In the genomic region with DNA sequence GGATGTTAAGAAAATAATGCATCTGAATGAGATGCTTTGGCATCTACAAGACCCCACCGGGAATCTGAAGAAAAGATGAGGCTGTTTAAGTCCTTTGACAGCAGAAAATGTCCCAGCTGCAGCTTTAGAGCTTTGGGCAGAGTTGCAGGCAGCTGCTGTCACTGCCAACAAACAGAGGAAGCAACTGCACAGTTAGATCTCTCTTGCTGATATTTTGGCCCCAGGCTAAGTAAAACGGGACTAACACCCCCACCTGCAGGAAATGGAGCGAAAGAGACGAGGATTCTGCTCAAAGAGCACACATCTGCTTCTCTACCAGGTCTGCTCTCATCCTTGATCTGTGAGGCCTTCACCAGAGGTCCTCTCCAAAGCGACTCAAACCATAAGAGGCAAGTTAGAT, we compare ENCODE assay signal across 24 mouse cellular contexts.
A peak's percentile ranks its signal among the peaks of the same experiment; 100 is the strongest.
DNase-seq lines count a peak whose midpoint lies in the region; ATAC-seq and TF ChIP-seq lines count a peak whose summit lies in the region.
"Had no signal": no experiment of that assay in that cellular context is flagged by ENCODE, and none has a peak within 500 bp of the region (broad histone marks: within the 10 kb centered on the region; RNA-seq: fewer than 3 reads in every experiment).

No protein-coding gene starts in this region.

- no peaks in the 10 kb centered on the region for H3K36me3 ChIP-seq in hindbrain, postnatal 0 days (ENCODE audit: insufficient read depth, low read length)
- no peaks in the 10 kb centered on the region for H3K36me3 ChIP-seq in hindbrain, embryonic 11.5 days (ENCODE audit: control insufficient read depth, insufficient read depth, low read length)
- H3K36me3 ChIP-seq in thymus, adult 2 months (ENCODE audit: control insufficient read depth, insufficient read depth, low read length): no peaks in the 10 kb centered on the region
- H3K36me3 ChIP-seq: G1E; heart, embryonic 13.5 days; hindbrain, embryonic 15.5 days; kidney, embryonic 15.5 days; limb, embryonic 13.5 days; lung, embryonic 15.5 days; midbrain, embryonic 10.5 days; neural tube, embryonic 13.5 days had no signal

- H3K4me1 ChIP-seq in hindbrain, postnatal 0 days (ENCODE audit: insufficient read depth, low read length): no peaks in the 10 kb centered on the region
- no peaks in the 10 kb centered on the region for H3K4me1 ChIP-seq in hindbrain, embryonic 11.5 days (replicated peaks; ENCODE audit: control insufficient read depth, insufficient read depth, low read length)
- H3K4me1 ChIP-seq in thymus, adult 2 months (replicated peaks; ENCODE audit: control insufficient read depth, insufficient read depth, low read length): no peaks in the 10 kb centered on the region
- H3K4me1 ChIP-seq: forebrain, embryonic 13.5 days; heart, embryonic 13.5 days; hindbrain, embryonic 15.5 days; kidney, embryonic 15.5 days; limb, embryonic 13.5 days; lung, embryonic 15.5 days; midbrain, embryonic 10.5 days; neural tube, embryonic 13.5 days had no signal

- no peak overlapping the region for H3K27ac ChIP-seq in hindbrain, postnatal 0 days
- no peak overlapping the region for H3K27ac ChIP-seq in hindbrain, embryonic 11.5 days (ENCODE audit: low read depth, low read length)
- no peak overlapping the region for H3K27ac ChIP-seq in thymus, adult 2 months (ENCODE audit: control insufficient read depth, insufficient read depth, low read length)
- H3K27ac ChIP-seq: forebrain, embryonic 13.5 days; heart, adult 2 months; heart, embryonic 13.5 days; hindbrain, embryonic 15.5 days; kidney, embryonic 15.5 days; limb, embryonic 13.5 days; lung, embryonic 15.5 days; midbrain, embryonic 10.5 days; neural tube, embryonic 13.5 days had no signal

- no peak overlapping the region for H3K9ac ChIP-seq in hindbrain, postnatal 0 days (replicated peaks; ENCODE audit: low read length)
- H3K9ac ChIP-seq in hindbrain, embryonic 11.5 days (ENCODE audit: low read depth, low read length): no peak overlapping the region
- H3K9ac ChIP-seq: forebrain, embryonic 13.5 days; heart, embryonic 13.5 days; hindbrain, embryonic 15.5 days; kidney, embryonic 15.5 days; limb, embryonic 13.5 days; lung, embryonic 15.5 days; neural tube, embryonic 13.5 days had no signal

- H3K4me3 ChIP-seq in hindbrain, postnatal 0 days (ENCODE audit: low read length): no peak overlapping the region
- no peak overlapping the region for H3K4me3 ChIP-seq in hindbrain, embryonic 11.5 days (ENCODE audit: low read depth, low read length)
- no peak overlapping the region for H3K4me3 ChIP-seq in thymus, adult 2 months (ENCODE audit: control insufficient read depth, insufficient read depth, low read length)
- H3K4me3 ChIP-seq: forebrain, embryonic 13.5 days; heart, adult 2 months; heart, embryonic 13.5 days; hindbrain, embryonic 15.5 days; kidney, embryonic 15.5 days; limb, embryonic 13.5 days; lung, embryonic 15.5 days; midbrain, embryonic 10.5 days; neural tube, embryonic 13.5 days had no signal

- H3K4me2 ChIP-seq in hindbrain, postnatal 0 days (ENCODE audit: low read depth, low read length): no peak overlapping the region
- no peak overlapping the region for H3K4me2 ChIP-seq in hindbrain, embryonic 11.5 days (replicated peaks; ENCODE audit: low read depth, low read length)
- H3K4me2 ChIP-seq: forebrain, embryonic 13.5 days; heart, embryonic 13.5 days; hindbrain, embryonic 15.5 days; kidney, embryonic 15.5 days; limb, embryonic 13.5 days; liver, embryonic 11.5 days; lung, embryonic 15.5 days; neural tube, embryonic 13.5 days had no signal

- no peak for ATAC-seq in hindbrain, postnatal 0 days
- ATAC-seq in hindbrain, embryonic 11.5 days (ENCODE audit: low FRiP score): no peak
- no peak for ATAC-seq in activated CD4-positive, CD25-positive, alpha-beta regulatory T cell, adult 4 months
- ATAC-seq: forebrain, embryonic 13.5 days; midbrain, embryonic 16.5 days; Patski had no signal

- no peak for TF ChIP-seq POLR2A in thymus, adult 2 months (IDR thresholded peaks at IDR 0.05; ENCODE audit: control insufficient read depth, extremely low read depth, insufficient read depth, low read length, poor library complexity)

- H3K27me3 ChIP-seq in hindbrain, postnatal 0 days (ENCODE audit: insufficient read depth, low read length): no peaks in the 10 kb centered on the region
- H3K27me3 ChIP-seq in hindbrain, embryonic 11.5 days (ENCODE audit: control insufficient read depth, insufficient read depth, low read length): no peaks in the 10 kb centered on the region
- H3K27me3 ChIP-seq in thymus, adult 2 months (ENCODE audit: control insufficient read depth, insufficient read depth, low read length): no peaks in the 10 kb centered on the region
- H3K27me3 ChIP-seq: forebrain, embryonic 13.5 days; heart, embryonic 13.5 days; hindbrain, embryonic 15.5 days; kidney, embryonic 15.5 days; limb, embryonic 13.5 days; lung, embryonic 15.5 days; neural tube, embryonic 13.5 days had no signal

- 67% methylated on average over 5 of the region's 5 CpGs for WGBS in hindbrain, postnatal 0 days
- 68% methylated on average over 5 of the region's 5 CpGs for WGBS in hindbrain, embryonic 11.5 days
- 32% methylated on average over 5 of the region's 5 CpGs for WGBS in thymus, adult 2 months

- no peak for TF ChIP-seq CTCF in hindbrain, postnatal 0 days (IDR thresholded peaks at IDR 0.05; ENCODE audit: low read depth)
- TF ChIP-seq CTCF in thymus, adult 2 months (IDR thresholded peaks at IDR 0.05; ENCODE audit: borderline replicate concordance, control insufficient read depth, extremely low read depth, insufficient read depth, low read length, poor library complexity): no peak

- H3K9me3 ChIP-seq in hindbrain, postnatal 0 days (ENCODE audit: low read length): no peaks in the 10 kb centered on the region
- no peaks in the 10 kb centered on the region for H3K9me3 ChIP-seq in hindbrain, embryonic 11.5 days (ENCODE audit: control insufficient read depth, low read length)
- H3K9me3 ChIP-seq: forebrain, embryonic 13.5 days; heart, embryonic 13.5 days; hindbrain, embryonic 15.5 days; kidney, embryonic 15.5 days; limb, embryonic 13.5 days; lung, embryonic 15.5 days; midbrain, embryonic 10.5 days; neural tube, embryonic 13.5 days had no signal

- peak; percentile 7 for DNase-seq in hindbrain, postnatal 0 days (ENCODE audit: low spot score)
- DNase-seq in hindbrain, embryonic 11.5 days (ENCODE audit: low spot score): no peak
- peak; percentile 25 for DNase-seq in brain, adult 2 months (ENCODE audit: low read depth, low spot score)
- peak; percentile 57 for DNase-seq in thymus, adult 2 months
- DNase-seq in thymus, postnatal 36 days: peak; percentile 44 to 75
- DNase-seq in spleen, postnatal 10 days (ENCODE audit: low spot score in 2 of 2): no peak
- DNase-seq: cerebellum, adult 18-20 months; gastrocnemius, postnatal 36 days; heart, adult 2 months; kidney, adult 18-20 months; layer of hippocampus, adult 9-11 months had no signal

Comparison
In these comparisons a context has a peak if more than half of its experiments do, and no peak if none do; other contexts are left out.
1. DNase-seq: peak in hindbrain, postnatal 0 days (single experiment), brain, adult 2 months (single experiment), thymus, adult 2 months (single experiment) and thymus, postnatal 36 days (2 of 2); none in hindbrain, embryonic 11.5 days (single experiment) and spleen, postnatal 10 days (0 of 2).